Mouse (Mus musculus) stomach, postnatal 0 days (tissue): ENCODE results near the gene Tma7.
A peak's percentile ranks its signal among the peaks of the same experiment; 100 is the strongest.

Source experiments
- CTCF ChIP-seq: IDR thresholded peaks from 2 replicates; pipeline ENCODE4 v1.5.1; 2016; ENCODE audit warnings: antibody characterized with exemption, low read depth, mild to moderate bottlenecking, moderate library complexity
- EP300 ChIP-seq: optimal IDR thresholded peaks from 2 replicates; pipeline ENCODE3; 2016; ENCODE audit warnings: antibody characterized with exemption

- TF ChIP-seq CTCF: peak; percentile 81
- TF ChIP-seq EP300: no peak
These were observed 40.2 kb upstream of the Tma7 start for GRCm38 (mm10) chr9:109122553-109123085.
